Mouse (Mus musculus): Measurements from ENCODE around the gene Cntnap2. TPM values are rescaled to one million over a fixed set of nuclear protein-coding genes. Genes with fewer than 3 reads are reported as not detected.
A peak's percentile ranks its signal among the peaks of the same experiment; 100 is the strongest.

The Cntnap2 gene
- polyA plus RNA-seq, 1 experiment from 2014 or later = 2.5 TPM

GRCm38 (mm10) chr6:45366442-45366841, 307.3 kb downstream of the Cntnap2 start:
- H3K4me2 ChIP-seq = no peak overlapping the region
- no peak overlapping the region for H3K27ac ChIP-seq
- WGBS = 8% methylated on average over 1 of the region's 1 CpGs
- no peak overlapping the region for H3K9ac ChIP-seq
- H3K36me3 ChIP-seq = no peaks in the 10 kb centered on the region
- ATAC-seq (replicated peaks; ENCODE audit: low FRiP score) = no peak
- no peaks in the 10 kb centered on the region for H3K27me3 ChIP-seq
- no peaks in the 10 kb centered on the region for H3K4me1 ChIP-seq
- H3K4me3 ChIP-seq (replicated peaks) = no peak overlapping the region
- no peaks in the 10 kb centered on the region for H3K9me3 ChIP-seq (replicated peaks)

DNA sequence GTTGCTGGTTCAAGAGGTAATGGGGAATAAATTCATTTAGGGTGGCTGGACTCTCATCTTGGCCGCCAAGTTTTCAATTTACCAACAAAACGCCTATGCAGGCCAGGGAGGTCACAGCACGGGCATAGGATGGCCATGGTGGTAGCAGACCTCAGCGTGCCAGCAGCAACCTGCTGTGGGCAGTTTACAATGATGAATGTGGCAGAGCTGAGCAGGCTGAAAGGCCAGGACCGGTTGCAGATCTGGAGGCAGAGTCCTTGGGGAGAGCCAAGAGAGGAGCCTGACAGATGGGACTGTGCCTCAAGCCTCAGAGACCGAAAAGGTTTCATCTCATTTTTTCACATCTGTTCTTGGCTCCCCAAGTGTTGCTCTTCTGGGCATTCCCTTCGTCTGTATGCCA, 322.0 kb downstream of the Cntnap2 start:
- H3K9ac ChIP-seq = no peak overlapping the region
- no peak overlapping the region for H3K4me2 ChIP-seq
- no peaks in the 10 kb centered on the region for H3K27me3 ChIP-seq
- H3K4me3 ChIP-seq (replicated peaks) = no peak overlapping the region
- H3K9me3 ChIP-seq (replicated peaks) = no peaks in the 10 kb centered on the region
- no peaks in the 10 kb centered on the region for H3K4me1 ChIP-seq
- H3K27ac ChIP-seq = no peak overlapping the region
- H3K36me3 ChIP-seq = no peaks in the 10 kb centered on the region
- ATAC-seq (replicated peaks; ENCODE audit: low FRiP score) = no peak
- WGBS = 72% methylated on average over 7 of the region's 7 CpGs

- Histone ChIP-seq H3K36me3 (no peaks in the 10 kb centered on the region), H3K27ac (no peak overlapping the region), H3K9me3 (replicated peaks) (no peaks in the 10 kb centered on the region), H3K4me3 (replicated peaks) (no peak overlapping the region), H3K27me3 (no peaks in the 10 kb centered on the region), H3K4me1 (no peaks in the 10 kb centered on the region), H3K9ac (no peak overlapping the region), H3K4me2 (no peak overlapping the region)
- no peak for ATAC-seq (replicated peaks; ENCODE audit: low FRiP score)
- 50% methylated on average over 1 of the region's 1 CpGs for WGBS
Measured at GRCm38 (mm10) chr6:45389034-45389433, 329.9 kb downstream of the Cntnap2 start.

GRCm38 (mm10) chr6:45413629-45414028, 354.5 kb downstream of the Cntnap2 start:
- WGBS = 84% methylated on average over 2 of the region's 2 CpGs
- H3K9me3 ChIP-seq (replicated peaks) = no peaks in the 10 kb centered on the region
- no peak overlapping the region for H3K27ac ChIP-seq
- H3K9ac ChIP-seq = no peak overlapping the region
- no peaks in the 10 kb centered on the region for H3K27me3 ChIP-seq
- no peaks in the 10 kb centered on the region for H3K36me3 ChIP-seq
- no peak overlapping the region for H3K4me3 ChIP-seq (replicated peaks)
- no peak overlapping the region for H3K4me2 ChIP-seq
- H3K4me1 ChIP-seq = no peaks in the 10 kb centered on the region
- ATAC-seq (replicated peaks; ENCODE audit: low FRiP score) = no peak

GRCm38 (mm10) chr6:45455424-45455823, 396.3 kb downstream of the Cntnap2 start:
- H3K4me2 ChIP-seq = no peak overlapping the region
- H3K27ac ChIP-seq = no peak overlapping the region
- no peak for ATAC-seq (replicated peaks; ENCODE audit: low FRiP score)
- H3K27me3 ChIP-seq = no peaks in the 10 kb centered on the region
- 93% methylated on average over 1 of the region's 1 CpGs for WGBS
- no peaks in the 10 kb centered on the region for H3K36me3 ChIP-seq
- H3K4me3 ChIP-seq (replicated peaks) = no peak overlapping the region
- H3K4me1 ChIP-seq = no peaks in the 10 kb centered on the region
- no peaks in the 10 kb centered on the region for H3K9me3 ChIP-seq (replicated peaks)
- no peak overlapping the region for H3K9ac ChIP-seq

DNA sequence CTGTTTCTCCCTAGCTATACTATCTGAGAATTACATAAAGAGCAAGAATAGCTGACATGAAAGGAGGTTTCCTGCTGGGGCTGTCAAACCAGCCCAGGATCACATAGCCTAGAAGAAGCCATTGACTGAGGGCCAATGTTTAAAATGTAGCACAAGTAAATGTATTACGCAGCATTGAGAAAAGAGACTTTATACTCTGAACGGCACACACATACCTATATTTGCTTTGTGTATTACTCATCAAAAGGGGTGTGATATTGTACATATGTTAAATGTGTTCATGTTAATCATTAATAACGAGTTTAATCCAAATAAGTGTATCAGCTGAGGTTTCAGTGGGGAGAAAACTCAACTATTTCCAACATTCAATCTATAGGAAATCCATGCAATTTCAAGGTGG, 459.1 kb downstream of the Cntnap2 start:
- Histone ChIP-seq H3K4me3 (replicated peaks) (no peak overlapping the region), H3K36me3 (no peaks in the 10 kb centered on the region), H3K4me1 (no peaks in the 10 kb centered on the region), H3K9me3 (replicated peaks) (no peaks in the 10 kb centered on the region), H3K4me2 (no peak overlapping the region), H3K27ac (no peak overlapping the region), H3K9ac (no peak overlapping the region), H3K27me3 (no peaks in the 10 kb centered on the region)
- 74% methylated on average over 3 of the region's 3 CpGs for WGBS
- no peak for ATAC-seq (replicated peaks; ENCODE audit: low FRiP score)

DNA sequence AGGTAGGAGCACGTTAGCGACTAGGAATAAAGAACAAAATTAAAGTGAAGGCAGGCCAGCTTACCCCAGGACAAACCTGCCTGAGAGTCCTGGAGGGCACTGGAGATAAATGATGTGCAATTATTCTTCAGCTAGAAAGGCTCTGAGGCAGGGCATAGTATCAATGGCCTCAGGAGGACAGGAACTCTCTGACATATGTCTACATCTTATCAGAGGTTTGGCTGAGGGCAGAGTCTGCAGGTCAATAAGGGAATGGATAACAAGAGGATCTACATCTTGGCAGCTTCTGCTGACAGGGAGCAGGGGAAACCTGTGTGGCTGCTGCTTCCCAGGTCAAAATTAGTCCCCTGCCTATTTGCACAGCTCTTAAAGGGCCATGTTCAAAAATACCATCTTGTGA, 477.8 kb downstream of the Cntnap2 start:
- no peak overlapping the region for H3K9ac ChIP-seq
- no peaks in the 10 kb centered on the region for H3K27me3 ChIP-seq
- H3K4me1 ChIP-seq = no peaks in the 10 kb centered on the region
- WGBS = 65% methylated on average over 2 of the region's 2 CpGs
- no peak overlapping the region for H3K27ac ChIP-seq
- H3K4me2 ChIP-seq = no peak overlapping the region
- H3K4me3 ChIP-seq (replicated peaks) = no peak overlapping the region
- H3K9me3 ChIP-seq (replicated peaks) = no peaks in the 10 kb centered on the region
- no peak for ATAC-seq (replicated peaks; ENCODE audit: low FRiP score)
- H3K36me3 ChIP-seq = no peaks in the 10 kb centered on the region

DNA sequence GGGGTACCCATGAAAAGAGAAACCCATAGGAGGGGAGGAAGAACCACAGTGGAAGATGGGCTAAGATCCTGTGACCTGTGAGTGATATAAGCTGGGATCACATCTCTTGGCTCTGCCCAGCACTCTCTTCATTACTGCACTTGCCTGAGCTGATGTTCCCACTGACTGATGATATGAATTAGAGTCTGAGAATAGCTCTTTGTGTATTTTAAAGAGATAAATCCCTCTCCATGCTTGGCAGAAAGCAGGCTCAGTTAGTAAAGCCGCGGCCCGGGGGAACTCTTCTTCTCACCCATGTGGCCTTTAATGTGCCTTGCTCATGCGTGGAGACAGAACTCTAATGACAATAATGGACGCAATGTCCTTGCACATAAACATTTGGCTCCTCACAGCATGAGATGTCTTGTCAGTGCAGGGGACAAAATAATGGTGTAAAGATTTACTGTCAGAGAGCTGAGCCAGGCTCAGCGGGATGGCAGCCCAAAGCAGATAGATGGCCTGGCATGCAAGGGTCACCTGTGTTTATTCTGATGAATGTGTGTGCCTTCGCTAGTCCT, 485.2 kb downstream of the Cntnap2 start:
- Histone ChIP-seq H3K27me3 (no peaks in the 10 kb centered on the region), H3K4me3 (replicated peaks) (no peak overlapping the region), H3K27ac (no peak overlapping the region), H3K9ac (no peak overlapping the region), H3K4me1 (no peaks in the 10 kb centered on the region), H3K9me3 (replicated peaks) (no peaks in the 10 kb centered on the region), H3K36me3 (no peaks in the 10 kb centered on the region), H3K4me2 (no peak overlapping the region)
- 32% methylated on average over 7 of the region's 7 CpGs for WGBS
- ATAC-seq (replicated peaks; ENCODE audit: low FRiP score) = no peak

DNA sequence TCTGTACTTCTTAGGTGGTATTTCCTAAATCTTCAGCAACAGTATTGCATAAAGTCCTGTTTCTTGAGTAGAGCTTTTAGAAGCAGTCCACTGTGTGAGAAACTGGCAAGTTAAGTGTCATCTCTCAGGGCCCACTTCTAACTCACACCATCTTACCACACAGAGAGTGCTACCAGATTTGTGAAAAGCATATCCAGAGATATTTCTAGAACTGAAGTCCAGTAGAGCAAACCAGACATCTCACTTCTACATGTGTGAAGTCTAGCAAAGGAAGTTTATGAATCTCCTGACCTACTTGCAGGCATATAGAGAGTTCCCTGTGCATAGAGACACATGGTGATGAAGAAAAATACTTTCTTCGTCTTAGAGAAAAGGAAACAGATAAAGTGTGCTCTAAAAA, 500.6 kb downstream of the Cntnap2 start:
- 84% methylated on average over 1 of the region's 1 CpGs for WGBS
- Histone ChIP-seq H3K36me3 (no peaks in the 10 kb centered on the region), H3K9me3 (replicated peaks) (no peaks in the 10 kb centered on the region), H3K27ac (no peak overlapping the region), H3K4me2 (no peak overlapping the region), H3K4me3 (replicated peaks) (no peak overlapping the region), H3K9ac (no peak overlapping the region), H3K27me3 (no peaks in the 10 kb centered on the region), H3K4me1 (no peaks in the 10 kb centered on the region)
- no peak for ATAC-seq (replicated peaks; ENCODE audit: low FRiP score)

DNA sequence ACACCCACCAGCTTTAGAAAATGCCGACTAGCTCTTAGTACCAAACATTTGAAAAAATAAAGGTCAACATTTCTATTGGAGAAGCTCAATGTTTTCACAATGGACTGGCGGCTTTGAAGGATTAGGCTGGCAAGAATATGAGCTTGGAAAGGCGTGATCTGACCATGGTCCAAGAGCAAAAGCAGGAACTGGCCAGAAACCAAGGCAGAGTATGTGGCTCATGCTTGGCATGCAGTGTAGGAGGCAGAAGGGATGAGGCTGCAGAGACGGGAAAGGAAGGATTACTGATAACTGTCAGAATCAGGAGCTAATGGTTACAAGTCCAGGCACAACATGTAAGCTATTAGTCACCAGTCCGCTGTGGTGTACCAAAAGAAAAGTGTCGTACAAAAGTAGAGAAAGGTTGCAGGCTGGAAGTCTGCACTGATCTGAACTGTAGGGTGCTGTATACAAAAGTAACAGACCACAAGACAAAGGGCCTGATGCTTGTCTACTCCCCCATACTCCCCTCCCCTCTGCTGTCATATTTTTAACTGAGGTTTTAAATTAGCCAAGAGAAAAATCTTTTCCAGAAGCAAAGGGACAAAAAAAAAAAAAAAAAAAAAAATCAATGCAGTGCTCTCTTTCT, 525.4 kb downstream of the Cntnap2 start:
- Histone ChIP-seq H3K9ac (no peak overlapping the region), H3K9me3 (replicated peaks) (no peaks in the 10 kb centered on the region), H3K27me3 (no peaks in the 10 kb centered on the region), H3K4me1 (no peaks in the 10 kb centered on the region), H3K4me3 (replicated peaks) (no peak overlapping the region), H3K27ac (no peak overlapping the region), H3K36me3 (no peaks in the 10 kb centered on the region), H3K4me2 (no peak overlapping the region)
- 75% methylated on average over 6 of the region's 6 CpGs for WGBS
- no peak for ATAC-seq (replicated peaks; ENCODE audit: low FRiP score)

DNA sequence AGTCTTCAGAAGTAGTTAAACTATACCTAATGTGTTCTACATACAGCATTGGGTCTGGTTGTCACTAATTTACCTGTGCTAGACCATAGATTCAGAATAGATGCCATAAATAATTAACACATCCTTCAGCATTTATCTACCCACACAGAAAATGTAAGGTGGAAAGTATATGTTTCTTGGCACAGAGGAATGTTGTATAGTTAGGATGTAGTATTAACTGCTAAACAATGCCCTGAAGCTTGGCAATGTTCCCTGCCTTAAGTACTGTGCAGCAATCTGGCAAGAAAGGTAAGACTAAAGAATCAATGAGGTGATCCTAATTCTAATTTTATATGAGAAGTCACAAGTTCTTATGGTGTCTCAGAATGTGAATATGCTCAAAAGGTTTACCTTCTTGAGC, 529.9 kb downstream of the Cntnap2 start:
- H3K27me3 ChIP-seq = no peaks in the 10 kb centered on the region
- H3K9me3 ChIP-seq (replicated peaks) = no peaks in the 10 kb centered on the region
- H3K27ac ChIP-seq = no peak overlapping the region
- H3K4me1 ChIP-seq = no peaks in the 10 kb centered on the region
- peak; percentile 60; the same call in 1 of the 2 replicates for ATAC-seq (replicated peaks; ENCODE audit: low FRiP score)
- H3K36me3 ChIP-seq = no peaks in the 10 kb centered on the region
- no peak overlapping the region for H3K9ac ChIP-seq
- H3K4me3 ChIP-seq (replicated peaks) = no peak overlapping the region
- H3K4me2 ChIP-seq = no peak overlapping the region

- H3K4me2 ChIP-seq = no peak overlapping the region
- H3K9me3 ChIP-seq (replicated peaks) = no peaks in the 10 kb centered on the region
- H3K27ac ChIP-seq = no peak overlapping the region
- H3K27me3 ChIP-seq = no peaks in the 10 kb centered on the region
- no peak overlapping the region for H3K4me3 ChIP-seq (replicated peaks)
- H3K4me1 ChIP-seq = no peaks in the 10 kb centered on the region
- H3K36me3 ChIP-seq = no peaks in the 10 kb centered on the region
- H3K9ac ChIP-seq = no peak overlapping the region
- ATAC-seq (replicated peaks; ENCODE audit: low FRiP score) = no peak
Measured at GRCm38 (mm10) chr6:45647017-45647416, 587.9 kb downstream of the Cntnap2 start.

- H3K4me3 ChIP-seq (replicated peaks) = no peak overlapping the region
Measured at GRCm38 (mm10) chr6:45648419-45648818, 589.3 kb downstream of the Cntnap2 start.

More at GRCm38 (mm10) chr6:45648419-45648818, 589.3 kb downstream of the Cntnap2 start:
- Histone ChIP-seq H3K4me2 (no peak overlapping the region), H3K9me3 (replicated peaks) (no peaks in the 10 kb centered on the region), H3K4me1 (no peaks in the 10 kb centered on the region), H3K27me3 (no peaks in the 10 kb centered on the region), H3K9ac (no peak overlapping the region), H3K27ac (no peak overlapping the region), H3K36me3 (no peaks in the 10 kb centered on the region)
- 81% methylated on average over 2 of the region's 2 CpGs for WGBS
- ATAC-seq (replicated peaks; ENCODE audit: low FRiP score) = no peak

All from kidney, embryonic 15.5 days (tissue).